Mouse (Mus musculus) right cerebral cortex, postnatal 36 days (tissue): ENCODE measurements around the gene Vmn1r100.
"Not testable (repeated sequence)": the region's sequence is repeated elsewhere in the genome, so short reads cannot be mapped to it uniquely, and the experiment has no call there.

Experiments
- DNase-seq, 2 experiments: peaks; one replicate each; pipeline ENCODE4 v3.0.0; 2022; ENCODE audit warnings: low spot score in 2 of 2, mixed read lengths in 1 of 2

The Vmn1r100 gene

DNA sequence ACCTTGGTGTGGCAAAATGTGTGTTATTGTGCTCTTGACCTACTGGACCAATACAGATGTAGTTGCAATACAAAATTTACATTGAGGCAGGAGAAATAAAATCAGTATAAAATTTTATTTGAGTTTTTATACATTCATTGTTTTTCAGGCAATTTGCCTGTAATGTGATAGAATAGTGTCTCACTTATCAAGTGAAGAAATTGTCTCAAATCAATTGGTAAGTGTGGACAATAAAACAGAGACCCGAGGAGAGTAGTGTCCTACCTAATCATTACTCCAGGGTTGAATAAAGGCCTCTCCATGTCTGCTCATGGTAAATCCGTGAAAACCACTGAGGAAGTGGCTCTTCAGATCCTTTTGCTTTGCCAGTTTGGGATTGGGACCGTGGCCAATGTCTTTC, at the start of gene Vmn1r100:
Gene Vmn1r100 (plus strand): TSS at position 301 of the 400 bp plus-strand sequence.
- not testable (repeated sequence) for DNase-seq

DNA sequence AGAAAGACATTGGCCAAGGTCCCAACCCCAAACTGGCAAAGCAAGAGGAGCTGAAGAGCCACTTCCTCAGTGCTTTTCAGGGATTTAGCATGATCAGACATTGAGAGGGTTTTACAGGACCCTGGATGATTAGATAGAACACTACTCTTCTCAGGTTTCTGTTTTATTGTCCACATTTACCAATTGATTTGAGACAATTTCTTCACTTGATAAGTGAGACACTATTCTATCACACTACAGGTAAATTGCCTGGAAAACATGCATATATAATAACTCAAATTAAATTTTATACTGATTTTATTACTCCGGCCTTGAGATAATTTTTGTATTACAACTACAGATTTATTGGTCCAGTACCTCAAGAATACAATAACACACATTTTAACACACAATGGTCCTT, 42.4 kb upstream of the Vmn1r100 start, which contains the start of gene Gm5728:
Gene Gm5728 (minus strand): TSS at position 101 of the 400 bp plus-strand sequence.
- not testable (repeated sequence) for DNase-seq

DNA sequence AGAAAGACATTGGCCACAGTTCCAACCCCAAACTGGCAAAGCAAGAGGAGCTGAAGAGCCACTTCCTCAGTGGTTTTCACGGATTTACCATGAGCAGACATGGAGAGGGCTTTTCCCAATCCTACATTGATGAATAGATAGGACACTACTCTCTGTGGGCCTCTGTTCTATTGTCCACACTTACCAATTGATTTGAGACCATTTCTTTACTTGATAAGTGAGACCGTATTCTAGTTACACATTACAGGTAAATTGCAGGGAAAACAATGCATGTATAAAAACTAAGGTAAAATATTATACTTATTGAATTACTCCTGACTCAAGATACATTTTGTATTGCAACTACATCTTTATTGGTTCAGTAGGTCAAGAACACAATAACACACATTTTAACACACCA, 24.8 kb downstream of the Vmn1r100 start, which contains the start of gene Vmn1r101:
Gene Vmn1r101 (minus strand): TSS at position 101 of the 400 bp plus-strand sequence.
- DNase-seq, result not testable (repeated sequence)
